Mouse (Mus musculus) lung, postnatal 10 days (tissue): ENCODE data around the gene Cdk5.

Source experiments
- DNase-seq: peaks from one replicate; pipeline ENCODE4 v3.0.0; 2021

Cdk5 gene

DNA sequence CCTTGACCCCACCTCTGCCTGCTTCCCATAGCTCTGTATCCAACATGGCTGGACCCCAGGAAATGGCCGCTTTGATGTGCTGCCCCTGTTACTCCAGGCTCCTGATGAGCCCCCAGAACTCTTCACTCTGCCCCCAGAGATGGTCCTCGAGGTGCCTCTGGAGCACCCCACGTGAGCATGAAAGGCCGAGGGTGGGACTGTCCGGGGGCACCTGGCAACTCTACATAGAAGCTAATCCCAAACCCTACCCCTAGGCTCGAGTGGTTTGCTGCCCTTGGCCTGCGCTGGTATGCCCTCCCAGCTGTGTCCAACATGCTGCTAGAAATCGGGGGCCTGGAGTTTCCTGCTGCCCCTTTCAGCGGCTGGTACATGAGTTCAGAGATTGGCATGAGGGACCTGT lies 53.6 kb downstream of the Cdk5 start:
- DNase-seq = no peak
